Mouse (Mus musculus): ENCODE results near the gene Dnajc16.

- TF ChIP-seq CTCF (IDR thresholded peaks at IDR 0.05; ENCODE audit: low read depth, low read length), result no peak
- no peak for TF ChIP-seq POLR2A (IDR thresholded peaks at IDR 0.05; ENCODE audit: borderline replicate concordance, low read depth, low read length)
Observed at GRCm38 (mm10) chr4:141828177-141828576, 37.4 kb upstream of the Dnajc16 start.
